Mouse (Mus musculus): ENCODE results near the gene Nudt16l1.

- no peak for TF ChIP-seq CTCF (IDR thresholded peaks at IDR 0.05; ENCODE audit: low read depth, low read length)
- TF ChIP-seq GATA2 (IDR thresholded peaks at IDR 0.05; ENCODE audit: borderline replicate concordance, low read depth, low read length): no peak
These were observed 7.6 kb downstream of the Nudt16l1 start for GRCm38 (mm10) chr16:4946155-4946554.

Data from G1E (cell line).